Mouse (Mus musculus): ENCODE results near the gene Gpr26. TPM values are rescaled to one million over a fixed set of nuclear protein-coding genes. Genes with fewer than 3 reads are reported as not detected.

Gpr26 gene
- polyA plus RNA-seq (2012; rRNA removed): 0.02 TPM in 1 of 2 replicates, not detected in the other

DNA sequence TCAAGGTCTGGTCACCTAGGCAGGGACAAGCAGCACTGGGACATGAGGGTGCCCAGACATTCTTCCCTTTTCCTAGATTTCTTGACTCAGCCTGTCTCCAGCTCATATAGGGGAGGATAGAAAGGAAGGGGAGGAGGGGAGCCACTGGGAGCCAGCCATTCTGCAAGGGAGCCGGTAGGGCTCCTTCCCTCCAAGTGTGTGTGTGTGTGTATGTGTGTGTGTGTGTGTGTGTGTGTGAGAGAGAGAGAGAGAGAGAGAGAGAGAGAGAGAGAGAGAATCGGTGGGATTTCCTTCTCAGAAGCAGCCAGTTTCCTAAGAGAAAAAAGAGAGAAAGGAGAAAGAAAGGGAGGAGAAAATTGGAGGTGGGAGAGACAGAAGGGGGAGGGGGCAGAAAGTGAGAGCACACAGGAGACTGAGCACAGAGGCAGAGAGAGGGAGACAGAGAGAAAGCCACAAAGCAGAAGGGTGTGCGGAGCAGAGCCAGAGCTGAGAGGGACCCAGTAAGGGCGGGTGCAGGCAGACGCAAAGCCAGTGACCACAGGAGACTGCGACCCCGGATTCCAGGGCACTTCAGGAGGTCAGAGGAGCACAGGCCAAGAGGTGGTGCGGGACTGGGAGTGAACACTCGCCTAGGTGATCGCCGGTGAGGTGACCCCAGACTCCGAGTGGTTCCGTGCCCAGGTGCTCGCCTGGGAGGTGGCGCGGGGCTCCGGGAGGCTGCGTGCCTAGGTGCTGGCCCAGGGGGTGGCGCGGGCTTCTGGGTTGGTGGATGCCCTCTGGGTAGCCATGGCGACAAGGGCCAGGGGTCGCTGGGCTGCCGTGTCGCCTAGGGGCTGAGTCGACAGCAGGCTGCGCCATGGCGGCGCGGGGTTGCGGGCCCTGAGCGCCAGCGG lies at the start of gene Gpr26:
TSS of gene Gpr26 (plus strand) at position 438 of the 893 bp plus-strand sequence.

Other genes starting within 250 kb of the Gpr26 start
- gene Cpxm2, start 188.3 kb downstream of the Gpr26 start, polyA plus RNA-seq (2012; rRNA removed): 9.6 and 14.8 TPM in 2 replicates